Mouse (Mus musculus) kidney, adult 2 months (tissue): ENCODE measurements around the gene Slc8a1.

ENCODE experiments used
- CTCF ChIP-seq: fragments of 200-500 bp; conservative IDR thresholded peaks from 2 replicates; pipeline ENCODE4 v1.5.1; 2011; ENCODE audit warnings: low read depth, mild to moderate bottlenecking, control low read depth, low read length, moderate library complexity, mixed read lengths; ENCODE audit not compliant: insufficient read depth, insufficient read length
- POLR2A ChIP-seq: fragments of 200-500 bp; IDR thresholded peaks from one replicate; pipeline ENCODE4 v1.6.1; 2011; ENCODE audit warnings: low read depth, low read length, control low read depth

GRCm38 (mm10) chr17:81548016-81548415 is 190.2 kb downstream of the Slc8a1 start:
- TF ChIP-seq CTCF: no peak
- no peak for TF ChIP-seq POLR2A
